Mouse (Mus musculus): ENCODE results near the gene Rbfox3.
A peak's percentile ranks its signal among the peaks of the same experiment; 100 is the strongest.
"Not testable (repeated sequence)": the region's sequence is repeated elsewhere in the genome, so short reads cannot be mapped to it uniquely, and the experiment has no call there.

Gene Rbfox3

GRCm38 (mm10) chr11:118825280-118826094, 85.9 kb downstream of the Rbfox3 start:
- no peak for DNase-seq (ENCODE audit: low read depth, low spot score)

- DNase-seq (ENCODE audit: low read depth, low spot score): no peak
Measured at GRCm38 (mm10) chr11:118821353-118821752, 90.0 kb downstream of the Rbfox3 start.

GRCm38 (mm10) chr11:118818528-118818927, 92.9 kb downstream of the Rbfox3 start:
- DNase-seq (ENCODE audit: low read depth, low spot score): no peak

- no peak for DNase-seq (ENCODE audit: low read depth, low spot score)
Measured at GRCm38 (mm10) chr11:118815118-118815517, 96.3 kb downstream of the Rbfox3 start.

GRCm38 (mm10) chr11:118813942-118814341, 97.5 kb downstream of the Rbfox3 start:
- DNase-seq (ENCODE audit: low read depth, low spot score): no peak

- DNase-seq (ENCODE audit: low read depth, low spot score): no peak
Measured at GRCm38 (mm10) chr11:118811404-118811803, 100.0 kb downstream of the Rbfox3 start.

- no peak for DNase-seq (ENCODE audit: low read depth, low spot score)
Measured at GRCm38 (mm10) chr11:118807511-118807910, 103.9 kb downstream of the Rbfox3 start.

- DNase-seq (ENCODE audit: low read depth, low spot score): peak; percentile 43
Measured at GRCm38 (mm10) chr11:118794856-118795602, 116.4 kb downstream of the Rbfox3 start.

GRCm38 (mm10) chr11:118793639-118794021, 117.8 kb downstream of the Rbfox3 start:
- DNase-seq (ENCODE audit: low read depth, low spot score): no peak

GRCm38 (mm10) chr11:118792916-118793638, 118.3 kb downstream of the Rbfox3 start:
- no peak for DNase-seq (ENCODE audit: low read depth, low spot score)

GRCm38 (mm10) chr11:118792163-118792915, 119.1 kb downstream of the Rbfox3 start:
- DNase-seq (ENCODE audit: low read depth, low spot score): no peak

GRCm38 (mm10) chr11:118791391-118791790, 120.0 kb downstream of the Rbfox3 start:
- DNase-seq (ENCODE audit: low read depth, low spot score): no peak

GRCm38 (mm10) chr11:118788091-118788490, 123.3 kb downstream of the Rbfox3 start:
- no peak for DNase-seq (ENCODE audit: low read depth, low spot score)

GRCm38 (mm10) chr11:118782677-118783076, 128.7 kb downstream of the Rbfox3 start:
- no peak for DNase-seq (ENCODE audit: low read depth, low spot score)

- DNase-seq (ENCODE audit: low read depth, low spot score): peak; percentile 45
Measured at GRCm38 (mm10) chr11:118775753-118776152, 135.6 kb downstream of the Rbfox3 start.

GRCm38 (mm10) chr11:118774777-118775176, 136.6 kb downstream of the Rbfox3 start:
- not testable (repeated sequence) for DNase-seq (ENCODE audit: low read depth, low spot score)

GRCm38 (mm10) chr11:118773076-118773583, 138.3 kb downstream of the Rbfox3 start:
- DNase-seq (ENCODE audit: low read depth, low spot score): no peak

GRCm38 (mm10) chr11:118771358-118771757, 140.0 kb downstream of the Rbfox3 start:
- no peak for DNase-seq (ENCODE audit: low read depth, low spot score)

- DNase-seq (ENCODE audit: low read depth, low spot score): no peak
Measured at GRCm38 (mm10) chr11:118770789-118771188, 140.6 kb downstream of the Rbfox3 start.

- DNase-seq (ENCODE audit: low read depth, low spot score): no peak
Measured at GRCm38 (mm10) chr11:118769542-118769941, 141.9 kb downstream of the Rbfox3 start.

GRCm38 (mm10) chr11:118768441-118768840, 143.0 kb downstream of the Rbfox3 start:
- DNase-seq (ENCODE audit: low read depth, low spot score): no peak
